Mouse (Mus musculus) heart, postnatal 25 days (tissue): ENCODE results near the gene Apobr. TPM values are rescaled to one million over a fixed set of nuclear protein-coding genes. Genes with fewer than 3 reads are reported as not detected.
A peak's percentile ranks its signal among the peaks of the same experiment; 100 is the strongest.

Source experiments
- DNase-seq: peaks from one replicate; pipeline ENCODE4 v3.0.0; 2022; ENCODE audit warnings: low spot score
- intact Hi-C: fragments of 180-260 bp; cut with DNase I; formaldehyde crosslinking; loops from one replicate; pipeline ENCODE4 v1.15.1; 2025
- microRNA-seq: library from miRNA; unstranded; fragments of <30 nt; microRNA quantifications from one replicate; pipeline ENCODE4 v1.2.0, GENCODE M21; 2022
- total RNA-seq, 2 experiments: library from RNA; stranded (reverse); gene quantifications; 2 replicates each; pipeline ENCODE4 v1.2.3; 2021

The Apobr gene
- total RNA-seq, 2 experiments from 2014 or later = 0.28 to 0.86 TPM

GRCm38 (mm10) chr7:126635375-126635774, 50.6 kb downstream of the Apobr start:
- intact Hi-C loops = loop anchor here (5.0 kb wide), 1 partner anchor 238 kb away; the partner anchor contains the start of gene Nfatc2ip
- DNase-seq = no peak

DNA sequence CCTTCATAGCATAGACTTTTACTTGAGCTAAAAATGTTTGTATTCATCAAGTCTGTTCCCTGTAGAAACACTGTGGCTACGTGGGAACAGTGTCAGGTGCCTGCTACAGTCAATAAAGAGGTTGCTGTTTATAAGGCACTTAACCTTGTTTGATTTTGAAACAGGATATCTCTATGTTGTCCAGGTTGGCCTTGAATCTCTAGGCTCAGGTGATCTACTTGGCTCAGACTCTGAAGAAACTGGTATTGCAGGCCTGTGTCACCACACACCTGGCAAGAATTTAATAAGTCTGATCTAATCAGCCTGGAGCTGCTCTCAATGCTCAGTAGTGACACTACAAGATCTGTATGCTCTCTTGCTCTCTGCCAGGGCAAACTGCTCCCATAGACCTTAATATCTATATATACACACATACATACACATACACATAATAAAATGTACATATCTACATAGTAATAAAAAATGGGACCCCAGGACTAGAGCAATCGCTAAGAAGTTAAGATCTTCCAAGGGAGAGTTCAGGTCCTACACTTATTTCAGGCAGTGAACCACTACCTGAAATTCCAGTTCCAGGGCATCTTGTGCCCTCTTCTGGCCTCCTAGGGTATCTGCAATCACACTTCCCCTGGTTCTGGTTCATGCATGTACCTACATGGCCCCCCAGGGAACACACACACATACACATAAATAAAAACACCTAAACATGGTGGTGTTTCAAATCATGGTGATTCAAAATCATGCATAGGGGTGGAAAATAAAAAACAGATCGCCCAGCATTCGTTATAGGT, 52.2 kb downstream of the Apobr start:
- DNase-seq = no peak

More for the DNA sequence above, 52.2 kb downstream of the Apobr start:
- intact Hi-C loops = loop anchor here (2.0 to 5.0 kb wide), 3 partner anchors 50 to 240 kb away; partner anchors contain the start of gene Nfatc2ip

Small RNA genes lying within 50 kb of the gene (microRNA-seq; reads per million reads assigned to microRNA genes)
- 3.6 reads per million, percentile 6 among the genes with 10 or more reads in this experiment for gene Mir7059

Other genes starting within 250 kb of the Apobr start
- under 1 TPM; 0.67 to 0.91 TPM for gene Lat, start 215.4 kb upstream of the Apobr start, total RNA-seq
- 10 to 100 TPM; 33.0 to 34.6 TPM for gene Spns1, start 207.5 kb upstream of the Apobr start, total RNA-seq
- 1 to 10 TPM; 4.5 to 5.4 TPM for gene Nfatc2ip, start 188.2 kb upstream of the Apobr start, total RNA-seq
- 1 to 10 TPM in 1 of 2 experiments, under 1 TPM in 1; 0.70 to 1.4 TPM for gene Cd19, start 170.1 kb upstream of the Apobr start, total RNA-seq
- gene Rabep2, start 156.2 kb upstream of the Apobr start, total RNA-seq = 1 to 10 TPM; 4.6 to 4.9 TPM
- gene Atp2a1, start 121.8 kb upstream of the Apobr start, total RNA-seq = 1 to 10 TPM in 1 of 2 experiments, under 1 TPM in 1; 0.88 to 1.2 TPM
- gene Sh2b1, start 109.5 kb upstream of the Apobr start, total RNA-seq = 10 to 100 TPM; 40.2 to 43.2 TPM
- gene Tufm, start 97.6 kb upstream of the Apobr start, total RNA-seq = 100 to 1,000 TPM; 326 to 329 TPM
- 10 to 100 TPM; 37.0 to 41.7 TPM for gene Atxn2l, start 81.5 kb upstream of the Apobr start, total RNA-seq
- 100 to 1,000 TPM; 130 to 139 TPM for gene Eif3c, start 18.5 kb upstream of the Apobr start, total RNA-seq
- gene Cln3, start 875 bp downstream of the Apobr start, total RNA-seq = 10 to 100 TPM; 11.3 to 13.6 TPM
- gene Il27, start 10.0 kb downstream of the Apobr start, total RNA-seq = not detected
- 1 to 10 TPM; 7.7 to 9.4 TPM for gene Nupr1, start 45.9 kb downstream of the Apobr start, total RNA-seq
- 10 to 100 TPM; 25.9 to 27.2 TPM for gene Sgf29, start 64.4 kb downstream of the Apobr start, total RNA-seq
- 10 to 100 TPM; 28.5 to 32.3 TPM for gene Sult1a1, start 91.5 kb downstream of the Apobr start, total RNA-seq
- gene Bola2, start 110.5 kb downstream of the Apobr start, total RNA-seq = 10 to 100 TPM; 43.0 to 49.7 TPM
- gene Slx1b, start 110.8 kb downstream of the Apobr start, total RNA-seq = 1 to 10 TPM; 4.3 to 4.5 TPM
- gene Coro1a, start 122.8 kb downstream of the Apobr start, total RNA-seq = 10 to 100 TPM; 10.6 to 10.8 TPM
- gene Mapk3, start 174.7 kb downstream of the Apobr start, total RNA-seq = 10 to 100 TPM; 56.5 to 59.8 TPM
- gene Gdpd3, start 181.4 kb downstream of the Apobr start, total RNA-seq = 1 to 10 TPM; 1.6 to 2.1 TPM
- 10 to 100 TPM; 63.7 to 74.0 TPM for gene Ypel3, start 192.0 kb downstream of the Apobr start, total RNA-seq
- gene Tbx6, start 196.5 kb downstream of the Apobr start, total RNA-seq = under 1 TPM; 0.34 to 0.70 TPM
- 10 to 100 TPM; 32.7 to 33.1 TPM for gene Ppp4c, start 207.6 kb downstream of the Apobr start, total RNA-seq
- 10 to 100 TPM in 1 of 2 experiments, 1 to 10 TPM in 1; 8.9 to 10.4 TPM for gene Fam57b, start 212.7 kb downstream of the Apobr start, total RNA-seq
- not detected for gene 4930451I11Rik, start 246.7 kb downstream of the Apobr start, total RNA-seq